Mouse (Mus musculus) cerebellum, adult 2 months (tissue): ENCODE measurements around the gene Gm11034.

ENCODE experiments used
- CTCF ChIP-seq: fragments of 200-500 bp; IDR thresholded peaks from 2 replicates; pipeline ENCODE4 v1.5.1; 2011; ENCODE audit warnings: low read depth, mild to moderate bottlenecking, control low read depth, low read length, moderate library complexity, borderline replicate concordance; ENCODE audit not compliant: insufficient read depth
- POLR2A ChIP-seq: fragments of 200-500 bp; IDR thresholded peaks from 2 replicates; pipeline ENCODE4 v1.6.1; 2011; ENCODE audit warnings: low read length, control low read depth, borderline replicate concordance; ENCODE audit not compliant: insufficient read depth

DNA sequence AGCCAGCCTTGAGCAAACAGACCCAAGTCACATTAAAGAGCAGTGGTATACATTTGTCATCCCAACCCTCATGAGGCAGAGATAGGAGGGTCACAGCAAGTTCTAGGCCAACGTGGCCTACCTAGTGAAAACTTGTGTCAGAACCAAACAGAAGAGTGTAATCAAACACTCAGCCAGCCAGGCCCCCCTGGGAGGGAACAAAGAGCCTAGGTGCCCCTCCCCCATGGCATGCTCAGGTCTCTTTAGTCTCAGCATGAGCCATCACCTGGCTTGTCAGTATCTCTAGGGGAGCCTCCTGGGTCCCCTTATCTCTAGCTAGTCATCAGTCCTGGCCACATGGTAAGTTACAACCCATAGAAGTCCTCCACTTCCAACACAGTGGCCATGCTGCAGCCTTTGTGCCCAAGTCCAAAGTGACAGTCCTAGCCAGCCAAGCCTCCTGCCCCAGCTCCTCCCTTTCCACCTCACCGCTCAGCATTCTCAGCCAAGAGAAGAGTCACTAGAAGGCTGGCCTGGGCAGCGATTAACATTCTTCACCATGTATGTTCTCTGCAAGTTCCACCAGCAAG lies 43.7 kb downstream of the Gm11034 start:
- TF ChIP-seq CTCF (no peak), POLR2A (no peak)
